Mouse (Mus musculus): ENCODE results near the gene Pgm5.

DNA sequence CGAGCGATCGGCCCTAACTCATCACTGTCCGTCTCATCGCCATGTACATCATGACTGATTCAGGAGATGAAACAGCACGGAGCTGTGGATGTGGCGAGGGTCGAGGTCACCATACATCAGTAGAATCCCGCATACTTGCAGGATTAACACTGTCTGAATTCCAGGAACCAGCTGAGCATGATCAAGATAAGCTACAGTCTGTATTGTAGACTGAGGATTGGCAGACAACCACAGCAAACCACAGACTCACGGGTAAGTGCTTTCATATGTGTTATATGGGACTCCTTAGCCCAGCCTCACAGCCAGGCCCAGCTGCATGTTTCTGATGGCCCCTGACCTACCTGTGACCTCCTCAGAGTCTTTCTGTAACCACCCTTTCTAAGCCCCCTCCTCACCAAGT lies 50.2 kb downstream of the Pgm5 start:
- TF ChIP-seq CTCF (IDR thresholded peaks at IDR 0.05; ENCODE audit: insufficient read depth, low read length): no peak
- TF ChIP-seq POLR2A (IDR thresholded peaks at IDR 0.05; ENCODE audit: borderline replicate concordance, extremely low read depth, low read depth, low read length): no peak

Measured in lung, adult 2 months (tissue).